Mouse (Mus musculus) lung, embryonic 14.5 days (tissue): ENCODE measurements around the gene Gm20696. TPM values are rescaled to one million over a fixed set of nuclear protein-coding genes. Genes with fewer than 3 reads are reported as not detected.

Experiments used
- ATAC-seq: fragments of 200-750 bp; cut with Nextera tagmentation; 2 replicates; pipeline ENCODE4 v1.8.0; 2017; ENCODE audit warnings: mild to moderate bottlenecking, moderate TSS enrichment, moderate library complexity; ENCODE audit not compliant: insufficient read depth
- DNase-seq: peaks from one replicate; pipeline ENCODE4 v3.0.0-alpha.2; 2015
- H3K27ac ChIP-seq: fragments of 300-500 bp; sonication (generic); 2 replicates; pipeline ENCODE4 v1.5.1; 2014; ENCODE audit warnings: low read depth, mild to moderate bottlenecking, moderate library complexity
- H3K27me3 ChIP-seq: fragments of 300-500 bp; sonication (generic); 2 replicates; pipeline ENCODE4 v1.6.1; 2014; ENCODE audit warnings: low read length, control low read depth; ENCODE audit not compliant: insufficient read depth
- H3K36me3 ChIP-seq: fragments of 300-500 bp; sonication (generic); 2 replicates; pipeline ENCODE4 v1.6.1; 2014; ENCODE audit warnings: control low read depth; ENCODE audit not compliant: insufficient read depth
- H3K4me1 ChIP-seq: fragments of 300-500 bp; sonication (generic); 2 replicates; pipeline ENCODE4 v1.6.1; 2014; ENCODE audit warnings: antibody characterized with exemption, control low read depth; ENCODE audit not compliant: insufficient read depth
- H3K4me2 ChIP-seq: fragments of 300-500 bp; sonication (generic); 2 replicates; pipeline ENCODE4 v1.6.1; 2014; ENCODE audit warnings: mild to moderate bottlenecking
- H3K4me3 ChIP-seq: fragments of 300-500 bp; sonication (generic); 2 replicates; pipeline ENCODE4 v1.5.1; 2014; ENCODE audit warnings: low read depth, low read length
- H3K9ac ChIP-seq: fragments of 300-500 bp; sonication (generic); 2 replicates; pipeline ENCODE4 v1.6.1; 2014
- H3K9me3 ChIP-seq: fragments of 300-500 bp; sonication (generic); 2 replicates; pipeline ENCODE4 v1.6.1; 2016; ENCODE audit warnings: low read depth, low read length, control low read depth
- CTCF ChIP-seq: IDR thresholded peaks from 2 replicates; pipeline ENCODE4 v1.5.1; 2016; ENCODE audit warnings: antibody characterized with exemption, low read depth
- WGBS: fragments of 180-500 bp; shearing (Covaris S2); extraction: QIAGEN DNeasy Blood & Tissue Kit; methylation state at CpG from one replicate; pipeline ENCODE4 v1.1.7; 2014; 5-methylcytosine and 5-hydroxymethylcytosine counted together
- polyA plus RNA-seq: library from polyadenylated mRNA; unstranded; fragments of >200 nt; fragmentation: Nextera tagmentation; extraction: Ambion mirVana; gene quantifications from 2 replicates; pipeline ENCODE4 v1.2.1, GENCODE M21; 2014

The Gm20696 gene
- polyA plus RNA-seq, 1 experiment from 2014 or later = 7.3 TPM

GRCm38 (mm10) chr6:99383846-99384472 lies 282.6 kb downstream of the Gm20696 start:
- no peak overlapping the region for H3K4me3 ChIP-seq
- no peak overlapping the region for H3K9ac ChIP-seq
- TF ChIP-seq CTCF = no peak
- H3K4me2 ChIP-seq = no peak overlapping the region
- no peaks in the 10 kb centered on the region for H3K9me3 ChIP-seq
- 61% methylated on average over 4 of the region's 4 CpGs for WGBS
- no peaks in the 10 kb centered on the region for H3K36me3 ChIP-seq
- DNase-seq (no peak), ATAC-seq (no peak)
- no peak overlapping the region for H3K27ac ChIP-seq
- H3K27me3 ChIP-seq = no peaks in the 10 kb centered on the region
- H3K4me1 ChIP-seq = no peaks in the 10 kb centered on the region; the same call in 1 of the 2 replicates

GRCm38 (mm10) chr6:99380146-99380545 lies 286.5 kb downstream of the Gm20696 start:
- H3K4me3 ChIP-seq = no peak overlapping the region
- H3K36me3 ChIP-seq = no peaks in the 10 kb centered on the region
- ATAC-seq (no peak), DNase-seq (no peak)
- no peak for TF ChIP-seq CTCF
- H3K4me1 ChIP-seq = peaks cover 14% of the 10 kb centered on the region
- no peaks in the 10 kb centered on the region for H3K9me3 ChIP-seq
- H3K27me3 ChIP-seq = no peaks in the 10 kb centered on the region
- H3K27ac ChIP-seq = no peak overlapping the region
- H3K4me2 ChIP-seq = no peak overlapping the region
- WGBS = 70% methylated on average over 5 of the region's 5 CpGs
- no peak overlapping the region for H3K9ac ChIP-seq

GRCm38 (mm10) chr6:99378997-99379710 lies 287.4 kb downstream of the Gm20696 start:
- Histone ChIP-seq H3K9me3 (no peaks in the 10 kb centered on the region), H3K27ac (peak overlapping the region; percentile 42; the same call in 1 of the 2 replicates), H3K4me1 (peaks cover 22% of the 10 kb centered on the region), H3K4me2 (no peak overlapping the region), H3K36me3 (no peaks in the 10 kb centered on the region), H3K9ac (no peak overlapping the region), H3K4me3 (no peak overlapping the region), H3K27me3 (no peaks in the 10 kb centered on the region)
- peak; percentile 45 for DNase-seq
- WGBS = 63% methylated on average over 7 of the region's 7 CpGs
- ATAC-seq = no peak
- no peak for TF ChIP-seq CTCF

GRCm38 (mm10) chr6:99377716-99378115 lies 288.9 kb downstream of the Gm20696 start:
- no peaks in the 10 kb centered on the region for H3K9me3 ChIP-seq
- peak; percentile 65 for DNase-seq
- no peak for ATAC-seq
- TF ChIP-seq CTCF = no peak
- H3K9ac ChIP-seq = no peak overlapping the region
- H3K36me3 ChIP-seq = no peaks in the 10 kb centered on the region
- H3K4me2 ChIP-seq = no peak overlapping the region
- peaks cover 22% of the 10 kb centered on the region for H3K4me1 ChIP-seq
- WGBS = 51% methylated on average over 4 of the region's 4 CpGs
- no peaks in the 10 kb centered on the region for H3K27me3 ChIP-seq
- no peak overlapping the region for H3K4me3 ChIP-seq
- H3K27ac ChIP-seq = peak overlapping the region; percentile 37; the same call in 1 of the 2 replicates

GRCm38 (mm10) chr6:99377131-99377530 lies 289.5 kb downstream of the Gm20696 start:
- Histone ChIP-seq H3K4me3 (no peak overlapping the region), H3K27me3 (no peaks in the 10 kb centered on the region), H3K36me3 (no peaks in the 10 kb centered on the region), H3K4me1 (peaks cover 22% of the 10 kb centered on the region), H3K9me3 (no peaks in the 10 kb centered on the region), H3K9ac (no peak overlapping the region), H3K27ac (peak overlapping the region; percentile 37; the same call in 1 of the 2 replicates), H3K4me2 (no peak overlapping the region)
- ATAC-seq (no peak), DNase-seq (no peak)
- WGBS = 59% methylated on average over 2 of the region's 2 CpGs
- TF ChIP-seq CTCF = no peak

- Histone ChIP-seq H3K4me2 (no peak overlapping the region), H3K9ac (no peak overlapping the region), H3K4me1 (peaks cover 22% of the 10 kb centered on the region), H3K27ac (no peak overlapping the region), H3K9me3 (no peaks in the 10 kb centered on the region), H3K4me3 (no peak overlapping the region), H3K36me3 (no peaks in the 10 kb centered on the region), H3K27me3 (no peaks in the 10 kb centered on the region)
- DNase-seq (no peak), ATAC-seq (no peak)
- WGBS = 69% methylated on average over 8 of the region's 8 CpGs
- no peak for TF ChIP-seq CTCF
Measured at GRCm38 (mm10) chr6:99376721-99377120, 289.9 kb downstream of the Gm20696 start.

DNA sequence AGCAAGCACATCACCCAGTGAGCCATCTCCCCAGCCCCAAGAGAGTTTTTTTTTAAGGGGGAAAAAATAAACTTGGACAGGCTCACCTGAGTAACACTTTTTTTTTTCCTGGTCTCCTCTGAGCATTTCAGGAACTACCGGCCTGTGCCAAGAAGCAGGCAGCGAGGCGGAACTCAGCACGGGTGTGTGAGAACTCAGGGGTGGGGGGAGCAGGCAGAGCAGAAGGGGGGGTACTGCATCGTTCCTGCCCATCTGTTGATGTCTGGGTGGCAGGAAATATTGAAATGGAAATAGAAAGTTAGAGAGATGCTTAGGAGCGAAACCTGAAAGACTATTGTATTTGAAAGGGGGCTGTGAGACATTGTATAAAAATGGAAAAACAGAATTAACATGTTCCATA lies 290.7 kb downstream of the Gm20696 start:
- WGBS = 47% methylated on average over 6 of the region's 6 CpGs

More for the DNA sequence above, 290.7 kb downstream of the Gm20696 start:
- Histone ChIP-seq H3K4me1 (peaks cover 22% of the 10 kb centered on the region), H3K9ac (no peak overlapping the region), H3K27me3 (no peaks in the 10 kb centered on the region), H3K4me3 (no peak overlapping the region), H3K27ac (0 out of 2 replicates have a peak overlapping the region, but pooled peaks have one; percentile 47), H3K9me3 (no peaks in the 10 kb centered on the region), H3K36me3 (no peaks in the 10 kb centered on the region), H3K4me2 (no peak overlapping the region)
- no peak for TF ChIP-seq CTCF
- ATAC-seq (no peak), DNase-seq (no peak)
